Mouse (Mus musculus): ENCODE data around the gene Clca3a1. TPM values are rescaled to one million over a fixed set of nuclear protein-coding genes. Genes with fewer than 3 reads are reported as not detected.
A peak's percentile ranks its signal among the peaks of the same experiment; 100 is the strongest.

The Clca3a1 gene
- polyA plus RNA-seq, 1 experiment from 2014 or later, result 12.7 TPM

DNA sequence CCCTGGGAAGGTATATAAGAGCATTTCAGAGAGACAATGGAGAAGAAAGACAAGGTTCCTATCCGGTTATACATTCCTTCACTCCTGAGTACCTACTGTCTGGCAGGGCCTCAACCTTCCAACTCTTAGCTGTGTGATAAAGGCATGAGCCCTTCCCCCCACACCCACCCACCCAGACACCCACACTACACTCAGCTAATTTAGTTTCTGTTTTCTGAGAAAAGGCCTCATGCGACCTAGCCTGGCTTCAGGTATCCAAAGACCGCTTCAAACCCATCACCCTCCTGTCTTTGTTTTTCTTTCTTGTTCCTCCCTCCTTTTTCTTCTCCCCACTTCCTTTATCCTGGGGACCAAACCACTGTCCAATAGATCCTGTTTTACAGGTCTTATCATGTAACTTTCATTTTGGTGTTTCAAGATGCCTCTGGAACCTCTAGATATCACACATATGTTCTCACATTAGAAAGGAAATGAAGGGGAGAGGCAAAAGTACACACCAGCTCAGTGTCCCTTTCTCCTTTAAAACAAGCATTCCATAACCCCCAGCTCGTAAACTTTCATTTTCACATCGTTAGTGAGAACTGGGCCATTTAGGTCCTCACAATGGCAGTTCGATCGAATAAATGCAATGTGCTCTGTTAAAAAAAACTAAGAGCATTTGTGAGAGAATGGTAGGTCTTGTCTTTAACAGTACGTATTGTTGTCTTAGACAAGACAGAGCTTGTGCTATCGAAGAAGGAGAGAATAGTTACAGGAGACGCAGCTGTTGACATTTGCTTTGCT lies 39.5 kb downstream of the Clca3a1 start:
- no peak for ATAC-seq (ENCODE audit: insufficient read depth, low FRiP score)
- WGBS, result 79% methylated on average over 10 of the region's 10 CpGs
- H3K27ac ChIP-seq (ENCODE audit: low read length), result peak overlapping the region; percentile 60

DNA sequence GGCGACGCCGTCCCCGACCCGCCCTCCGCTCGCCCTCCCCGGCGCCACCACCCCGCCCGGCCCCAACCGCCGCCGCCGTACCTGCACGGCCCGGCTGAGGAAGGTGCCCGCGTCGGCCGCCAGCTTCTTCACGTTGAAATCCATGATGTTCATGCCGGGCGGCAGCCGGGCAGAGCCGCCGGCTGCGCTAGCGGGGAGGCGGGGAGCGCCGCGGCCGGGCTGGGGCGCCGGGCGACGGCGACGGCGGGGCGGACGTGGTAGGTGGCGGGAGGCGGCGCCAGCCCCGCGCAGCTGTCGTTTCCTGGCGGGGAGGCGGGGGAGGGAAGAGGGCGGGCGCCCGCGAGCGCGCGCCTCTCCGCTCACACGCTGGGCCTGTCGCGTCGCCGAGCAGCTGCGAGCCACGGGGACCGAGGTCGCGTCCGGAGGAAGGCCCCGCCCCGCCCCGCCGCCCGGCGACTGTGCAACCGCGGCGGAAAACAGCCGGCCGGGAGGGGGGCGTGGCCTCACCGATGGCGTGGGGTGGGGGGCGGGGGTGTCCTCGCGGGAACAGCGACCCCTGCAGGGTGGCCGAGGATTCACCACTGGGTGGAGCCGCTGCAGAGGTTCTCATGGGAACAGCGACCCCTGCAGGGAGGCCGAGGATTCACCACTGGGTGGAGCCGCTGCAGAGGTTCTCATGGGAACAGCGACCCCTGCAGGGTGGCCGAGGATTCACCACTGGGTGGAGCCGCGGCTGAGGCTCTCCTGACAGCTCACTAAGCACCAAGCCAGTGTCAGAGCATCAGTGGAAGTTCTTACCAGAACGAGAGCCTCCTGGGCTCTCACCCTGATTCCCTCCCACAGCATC lies 40.7 kb downstream of the Clca3a1 start, which contains the start of gene Sh3glb1:
TSS of gene Sh3glb1 (minus strand) at position 435 of the 847 bp plus-strand sequence.
- Histone ChIP-seq H3K9me3 (replicated peaks; ENCODE audit: control insufficient read depth, low read length) (no peaks in the 10 kb centered on the region), H3K4me3 (replicated peaks; ENCODE audit: low read length) (peak within 1 kb of the TSS; percentile 71), H3K36me3 (ENCODE audit: control insufficient read depth, insufficient read depth, low read length) (no peaks in the 10 kb centered on the region), H3K9ac (ENCODE audit: low read length) (peak within 1 kb of the TSS; percentile 98), H3K4me2 (ENCODE audit: low read depth, low read length) (peak within 1 kb of the TSS; percentile 61), H3K27me3 (ENCODE audit: control insufficient read depth, insufficient read depth, low read length) (no peaks in the 10 kb centered on the region), H3K4me1 (ENCODE audit: control insufficient read depth, insufficient read depth, low read length) (peaks cover 30% of the 10 kb centered on the region), H3K27ac (ENCODE audit: low read length) (peak within 1 kb of the TSS; percentile 100)
- peak; percentile 95 for ATAC-seq (ENCODE audit: insufficient read depth, low FRiP score)
- WGBS, result under 1% methylated on average over 67 of the region's 98 CpGs

More for the DNA sequence above, 39.5 kb downstream of the Clca3a1 start:
- Histone ChIP-seq H3K9ac (ENCODE audit: low read length) (peak overlapping the region; percentile 69; the same call in 1 of the 2 replicates), H3K9me3 (replicated peaks; ENCODE audit: control insufficient read depth, low read length) (no peaks in the 10 kb centered on the region), H3K4me2 (ENCODE audit: low read depth, low read length) (peak overlapping the region; percentile 55), H3K36me3 (ENCODE audit: control insufficient read depth, insufficient read depth, low read length) (no peaks in the 10 kb centered on the region), H3K4me3 (replicated peaks; ENCODE audit: low read length) (peak overlapping the region; percentile 71), H3K4me1 (ENCODE audit: control insufficient read depth, insufficient read depth, low read length) (peaks cover 23% of the 10 kb centered on the region), H3K27me3 (ENCODE audit: control insufficient read depth, insufficient read depth, low read length) (no peaks in the 10 kb centered on the region)

DNA sequence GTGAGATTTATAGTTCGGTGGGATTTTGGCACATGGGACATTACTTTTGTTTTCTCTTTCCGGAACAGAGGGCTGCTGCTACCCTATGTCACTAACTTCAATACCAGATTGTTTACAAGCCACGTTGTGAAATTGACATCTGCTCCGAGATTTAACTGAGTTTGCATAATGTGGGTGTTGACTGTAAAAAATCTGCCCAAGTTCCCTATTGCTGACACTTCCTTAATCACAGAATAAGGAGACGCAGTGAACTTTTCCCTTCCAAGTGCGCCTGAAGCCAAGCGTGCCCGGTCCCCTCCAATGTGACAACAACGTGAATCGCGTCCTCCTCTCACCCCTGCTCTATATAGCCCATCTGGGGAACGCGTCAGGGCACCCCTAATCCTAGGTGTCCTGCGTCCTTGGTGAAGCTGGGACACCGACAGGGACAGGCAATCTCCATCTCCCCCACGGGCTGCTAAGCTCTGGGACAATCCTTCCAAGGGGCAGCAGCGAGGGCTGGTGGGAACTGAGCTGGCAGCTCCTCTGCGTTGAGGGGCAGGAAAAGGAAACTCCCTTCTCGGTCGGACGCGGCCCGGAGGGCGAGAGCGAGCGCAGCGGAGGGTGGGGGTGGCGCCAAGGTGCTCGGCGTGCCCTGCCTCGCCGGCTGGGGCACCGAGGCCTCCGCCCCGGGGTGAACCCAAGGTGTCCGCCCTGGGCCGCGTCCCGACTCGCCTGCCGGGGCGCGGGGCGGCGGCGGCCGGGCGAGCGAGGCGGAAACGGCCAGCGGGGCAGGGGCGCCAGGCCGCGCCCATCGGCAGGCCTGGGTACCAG lies 41.5 kb downstream of the Clca3a1 start:
- Histone ChIP-seq H3K27me3 (ENCODE audit: control insufficient read depth, insufficient read depth, low read length) (no peaks in the 10 kb centered on the region), H3K4me1 (ENCODE audit: control insufficient read depth, insufficient read depth, low read length) (peaks cover 37% of the 10 kb centered on the region), H3K36me3 (ENCODE audit: control insufficient read depth, insufficient read depth, low read length) (no peaks in the 10 kb centered on the region), H3K4me3 (replicated peaks; ENCODE audit: low read length) (peak overlapping the region; percentile 71), H3K27ac (ENCODE audit: low read length) (peak overlapping the region; percentile 100), H3K9me3 (replicated peaks; ENCODE audit: control insufficient read depth, low read length) (no peaks in the 10 kb centered on the region), H3K4me2 (ENCODE audit: low read depth, low read length) (peak overlapping the region; percentile 61), H3K9ac (ENCODE audit: low read length) (peak overlapping the region; percentile 98)
- ATAC-seq (ENCODE audit: insufficient read depth, low FRiP score), result peak; percentile 0; the same call in 1 of the 2 replicates
- WGBS, result under 1% methylated on average over 34 of the region's 56 CpGs

DNA sequence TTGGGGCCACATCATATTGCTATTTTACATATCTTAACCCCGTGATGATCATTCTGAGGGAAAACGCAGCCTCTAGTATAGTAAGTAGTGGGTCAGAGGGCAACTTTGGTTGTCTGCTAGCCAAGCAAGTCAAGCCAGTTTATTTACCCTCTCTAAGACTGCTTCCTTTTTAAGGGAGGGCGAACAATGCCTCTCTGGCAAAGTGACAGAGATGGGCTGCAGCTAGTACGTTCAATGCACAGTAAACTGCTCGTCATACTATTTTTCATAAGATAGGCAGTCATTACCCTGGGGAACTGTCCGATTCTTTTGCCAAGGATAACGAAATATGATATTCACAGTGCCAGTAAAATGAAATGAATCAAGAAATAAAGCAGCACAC lies 42.1 kb downstream of the Clca3a1 start:
- Histone ChIP-seq H3K27ac (ENCODE audit: low read length) (peak overlapping the region; percentile 100), H3K36me3 (ENCODE audit: control insufficient read depth, insufficient read depth, low read length) (no peaks in the 10 kb centered on the region), H3K4me3 (replicated peaks; ENCODE audit: low read length) (peak overlapping the region; percentile 71), H3K9ac (ENCODE audit: low read length) (peak overlapping the region; percentile 98), H3K27me3 (ENCODE audit: control insufficient read depth, insufficient read depth, low read length) (no peaks in the 10 kb centered on the region), H3K9me3 (replicated peaks; ENCODE audit: control insufficient read depth, low read length) (no peaks in the 10 kb centered on the region), H3K4me1 (ENCODE audit: control insufficient read depth, insufficient read depth, low read length) (peaks cover 40% of the 10 kb centered on the region), H3K4me2 (ENCODE audit: low read depth, low read length) (peak overlapping the region; percentile 61)
- no peak for ATAC-seq (ENCODE audit: insufficient read depth, low FRiP score)
- 5% methylated on average over 7 of the region's 7 CpGs for WGBS

DNA sequence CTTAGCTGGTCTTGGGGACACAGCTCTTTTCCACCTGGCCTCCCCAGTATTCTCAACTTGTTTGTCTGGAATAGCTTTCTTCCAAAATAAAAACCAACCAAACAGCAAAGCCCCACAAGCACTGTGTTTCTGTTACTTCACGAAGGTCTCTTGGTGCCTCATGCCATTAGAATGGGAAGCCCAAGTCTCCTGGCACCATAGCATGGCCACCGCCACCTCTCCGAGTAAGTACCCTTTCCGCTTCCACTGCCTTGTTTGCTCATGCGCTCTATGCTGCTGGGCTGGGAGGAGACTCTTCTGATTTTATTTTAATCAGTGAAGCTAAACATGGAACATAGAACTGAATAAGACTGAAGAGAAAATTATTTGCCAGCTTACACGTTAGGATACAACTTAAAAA lies 42.9 kb downstream of the Clca3a1 start:
- no peak for ATAC-seq (ENCODE audit: insufficient read depth, low FRiP score)
- H3K4me3 ChIP-seq (replicated peaks; ENCODE audit: low read length), result peak overlapping the region; percentile 0; the same call in 1 of the 2 replicates
- H3K27ac ChIP-seq (ENCODE audit: low read length), result no peak overlapping the region
- no peak overlapping the region for H3K9ac ChIP-seq (ENCODE audit: low read length)
- H3K27me3 ChIP-seq (ENCODE audit: control insufficient read depth, insufficient read depth, low read length), result no peaks in the 10 kb centered on the region
- 75% methylated on average over 6 of the region's 6 CpGs for WGBS
- H3K4me1 ChIP-seq (ENCODE audit: control insufficient read depth, insufficient read depth, low read length), result peaks cover 40% of the 10 kb centered on the region
- no peaks in the 10 kb centered on the region for H3K36me3 ChIP-seq (ENCODE audit: control insufficient read depth, insufficient read depth, low read length)
- peak overlapping the region; percentile 33 for H3K4me2 ChIP-seq (ENCODE audit: low read depth, low read length)
- H3K9me3 ChIP-seq (replicated peaks; ENCODE audit: control insufficient read depth, low read length), result no peaks in the 10 kb centered on the region

DNA sequence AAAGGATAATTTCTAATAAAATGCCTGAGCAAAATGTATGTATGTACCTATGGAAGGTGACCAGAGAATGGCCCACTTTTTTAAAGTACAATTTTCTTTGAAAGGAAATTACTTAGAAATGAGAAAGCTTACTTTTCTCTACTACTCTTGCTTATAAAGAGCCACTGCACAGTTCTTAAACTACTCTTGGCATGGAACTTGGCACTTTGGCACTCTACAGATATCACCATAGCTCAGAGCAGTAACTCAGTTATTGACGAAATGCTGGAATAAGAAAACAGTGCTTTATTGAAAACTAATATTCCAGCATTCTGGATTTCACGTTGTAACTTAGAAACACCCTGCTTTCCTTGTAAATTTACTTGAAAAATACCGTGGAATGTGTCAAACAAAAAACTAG lies 43.7 kb downstream of the Clca3a1 start:
- Histone ChIP-seq H3K9me3 (replicated peaks; ENCODE audit: control insufficient read depth, low read length) (no peaks in the 10 kb centered on the region), H3K27me3 (ENCODE audit: control insufficient read depth, insufficient read depth, low read length) (no peaks in the 10 kb centered on the region), H3K4me1 (ENCODE audit: control insufficient read depth, insufficient read depth, low read length) (peaks cover 40% of the 10 kb centered on the region), H3K4me3 (replicated peaks; ENCODE audit: low read length) (no peak overlapping the region), H3K27ac (ENCODE audit: low read length) (no peak overlapping the region), H3K36me3 (ENCODE audit: control insufficient read depth, insufficient read depth, low read length) (no peaks in the 10 kb centered on the region), H3K4me2 (ENCODE audit: low read depth, low read length) (no peak overlapping the region), H3K9ac (ENCODE audit: low read length) (no peak overlapping the region)
- WGBS, result 75% methylated on average over 3 of the region's 3 CpGs
- ATAC-seq (ENCODE audit: insufficient read depth, low FRiP score), result no peak

DNA sequence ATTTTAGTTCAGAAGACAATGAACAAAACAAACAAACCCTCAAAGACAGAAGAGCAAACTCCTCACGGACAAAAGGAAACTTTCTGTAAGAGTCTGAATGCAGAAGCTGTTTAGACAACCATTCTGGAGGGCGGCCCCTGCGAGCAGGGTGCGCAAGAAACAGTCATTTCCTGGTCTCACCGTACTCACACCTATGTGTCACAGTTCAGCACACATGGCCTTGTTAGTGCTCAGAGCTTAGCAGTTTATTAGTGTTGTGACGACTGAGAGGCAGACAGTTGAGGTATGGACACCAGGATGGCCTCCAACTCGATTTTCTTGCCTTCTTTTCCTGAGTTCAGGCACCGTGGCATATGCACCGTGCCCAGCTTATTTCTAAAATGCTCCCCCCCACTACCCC lies 44.9 kb downstream of the Clca3a1 start:
- ATAC-seq (ENCODE audit: insufficient read depth, low FRiP score), result no peak
- H3K4me1 ChIP-seq (ENCODE audit: control insufficient read depth, insufficient read depth, low read length), result peaks cover 36% of the 10 kb centered on the region
- H3K4me3 ChIP-seq (replicated peaks; ENCODE audit: low read length), result no peak overlapping the region
- H3K4me2 ChIP-seq (ENCODE audit: low read depth, low read length), result peak overlapping the region; percentile 25
- H3K9ac ChIP-seq (ENCODE audit: low read length), result 0 out of 2 replicates have a peak overlapping the region, but pooled peaks have one; percentile 2
- 0 out of 2 replicates have a peak, but pooled peaks cover 4% of the 10 kb centered on the region for H3K36me3 ChIP-seq (ENCODE audit: control insufficient read depth, insufficient read depth, low read length)
- no peaks in the 10 kb centered on the region for H3K27me3 ChIP-seq (ENCODE audit: control insufficient read depth, insufficient read depth, low read length)
- peak overlapping the region; percentile 37; the same call in 1 of the 2 replicates for H3K27ac ChIP-seq (ENCODE audit: low read length)
- WGBS, result 49% methylated on average over 9 of the region's 9 CpGs
- H3K9me3 ChIP-seq (replicated peaks; ENCODE audit: control insufficient read depth, low read length), result no peaks in the 10 kb centered on the region

DNA sequence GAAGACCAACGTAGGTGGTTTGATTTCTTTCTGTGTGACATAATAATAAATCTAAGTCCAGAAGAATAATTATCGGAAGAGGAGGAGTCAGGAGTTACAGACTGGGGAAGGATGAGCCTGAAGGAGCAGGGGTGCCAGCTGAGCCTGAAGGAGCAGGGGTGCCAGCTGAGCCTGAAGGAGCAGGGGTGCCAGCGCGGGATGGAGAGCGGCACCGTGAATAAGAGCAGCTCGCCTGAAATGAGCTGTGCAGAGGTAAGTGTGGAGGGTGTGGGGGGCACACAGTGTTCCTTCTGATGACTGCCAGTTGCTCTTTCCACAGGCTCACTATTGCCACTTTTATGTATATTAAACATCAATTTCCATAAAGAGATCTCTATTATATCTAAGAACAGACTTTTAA lies 45.7 kb downstream of the Clca3a1 start:
- no peak overlapping the region for H3K4me3 ChIP-seq (replicated peaks; ENCODE audit: low read length)
- no peaks in the 10 kb centered on the region for H3K27me3 ChIP-seq (ENCODE audit: control insufficient read depth, insufficient read depth, low read length)
- H3K4me1 ChIP-seq (ENCODE audit: control insufficient read depth, insufficient read depth, low read length), result peaks cover 32% of the 10 kb centered on the region
- no peak overlapping the region for H3K27ac ChIP-seq (ENCODE audit: low read length)
- ATAC-seq (ENCODE audit: insufficient read depth, low FRiP score), result no peak
- H3K9me3 ChIP-seq (replicated peaks; ENCODE audit: control insufficient read depth, low read length), result no peaks in the 10 kb centered on the region
- H3K36me3 ChIP-seq (ENCODE audit: control insufficient read depth, insufficient read depth, low read length), result 0 out of 2 replicates have a peak, but pooled peaks cover 4% of the 10 kb centered on the region
- H3K4me2 ChIP-seq (ENCODE audit: low read depth, low read length), result no peak overlapping the region
- H3K9ac ChIP-seq (ENCODE audit: low read length), result no peak overlapping the region
- 81% methylated on average over 7 of the region's 7 CpGs for WGBS
